Mouse (Mus musculus) embryo, embryonic 9.5 days (tissue): ENCODE results near the gene Zbtb34.

ENCODE experiments used
- DNase-seq: peaks from one replicate; pipeline ENCODE4 v3.0.0-alpha.2; 2017; ENCODE audit errors: extremely low spot score

The Zbtb34 gene

DNA sequence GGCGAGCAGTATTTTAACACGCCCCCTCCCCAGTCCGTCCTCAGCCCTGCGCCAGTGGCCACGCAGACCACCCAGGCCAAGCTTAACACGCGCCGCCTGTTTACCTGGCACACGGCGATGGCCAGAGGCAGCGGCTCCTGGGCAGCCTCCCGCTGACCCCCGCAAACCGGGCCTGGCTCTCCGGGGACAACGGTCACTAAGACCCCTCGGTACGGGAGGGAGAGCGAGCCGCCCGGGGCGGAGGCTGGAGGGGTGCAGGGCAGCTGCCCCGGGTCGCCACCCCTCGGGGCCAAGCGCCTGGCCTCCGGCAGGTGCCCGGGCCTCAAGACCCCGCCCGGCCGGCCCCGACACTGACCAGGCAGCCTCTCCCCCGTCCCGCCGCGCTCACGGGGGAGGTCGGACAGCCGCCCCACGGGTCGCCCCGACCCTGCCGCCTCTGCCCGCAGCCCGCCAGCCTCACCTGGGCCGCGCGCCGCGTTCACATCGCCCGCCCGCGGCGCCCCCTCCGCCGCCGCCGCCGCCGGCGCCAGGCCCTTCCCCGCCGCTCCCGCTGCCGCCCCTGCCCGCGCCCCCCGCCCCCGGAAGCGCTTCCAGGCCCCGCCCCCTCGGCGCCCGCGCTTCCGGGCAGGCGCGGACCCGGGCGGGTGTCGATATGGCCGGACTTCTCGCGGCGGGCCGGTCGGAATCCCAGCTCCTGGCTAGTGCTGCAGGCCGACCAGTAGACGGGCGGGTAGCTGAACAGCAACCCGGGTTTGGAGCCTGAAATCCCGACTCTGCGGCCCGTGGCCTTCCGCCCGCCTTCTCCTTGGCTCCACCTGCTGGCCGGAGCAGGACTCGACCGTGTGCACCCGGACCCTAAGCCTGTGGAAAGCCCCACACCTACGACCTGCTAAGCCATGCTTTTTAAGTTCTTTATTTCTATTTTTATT is at the start of gene Zbtb34:
Gene Zbtb34 (minus strand): TSS at position 554 of the 929 bp plus-strand sequence.
- peak; percentile 79 for DNase-seq

DNA sequence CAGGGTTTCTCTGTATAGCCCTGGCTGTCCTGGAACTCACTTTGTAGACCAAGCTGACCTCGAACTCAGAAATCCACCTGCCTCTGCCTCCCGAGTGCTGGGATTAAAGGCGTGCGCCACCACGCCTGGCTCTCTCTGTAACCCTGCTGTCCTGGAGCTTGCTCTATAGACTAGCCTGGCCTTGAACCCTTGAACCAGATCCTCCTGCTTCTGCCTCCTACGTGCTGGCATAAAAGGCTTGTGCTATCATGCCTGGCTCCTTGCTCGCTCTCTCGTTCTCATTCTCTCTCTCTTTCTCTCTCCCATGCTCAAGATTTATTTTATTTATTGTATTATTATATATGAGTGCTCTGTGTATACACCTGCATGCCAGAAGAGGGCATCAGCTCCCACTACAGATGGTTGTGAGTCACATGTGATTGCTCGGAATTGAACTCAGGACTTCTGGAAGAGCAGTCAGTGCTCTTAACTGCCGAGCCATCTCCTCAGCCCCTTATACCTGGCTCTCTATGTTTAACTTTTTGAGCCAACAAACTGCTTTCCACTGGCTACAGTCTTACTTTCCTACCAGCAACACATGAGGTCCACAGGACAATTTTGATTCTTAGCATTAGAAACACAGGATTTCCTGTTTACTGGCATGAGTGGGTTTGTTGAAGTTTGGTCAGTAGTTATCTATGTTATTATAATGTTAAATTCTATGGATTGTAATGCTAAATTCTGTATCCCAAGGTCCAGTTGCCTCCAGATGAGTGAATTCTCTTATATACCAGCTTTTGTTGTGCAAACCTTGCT is 47.0 kb upstream of the Zbtb34 start:
- no peak for DNase-seq

DNA sequence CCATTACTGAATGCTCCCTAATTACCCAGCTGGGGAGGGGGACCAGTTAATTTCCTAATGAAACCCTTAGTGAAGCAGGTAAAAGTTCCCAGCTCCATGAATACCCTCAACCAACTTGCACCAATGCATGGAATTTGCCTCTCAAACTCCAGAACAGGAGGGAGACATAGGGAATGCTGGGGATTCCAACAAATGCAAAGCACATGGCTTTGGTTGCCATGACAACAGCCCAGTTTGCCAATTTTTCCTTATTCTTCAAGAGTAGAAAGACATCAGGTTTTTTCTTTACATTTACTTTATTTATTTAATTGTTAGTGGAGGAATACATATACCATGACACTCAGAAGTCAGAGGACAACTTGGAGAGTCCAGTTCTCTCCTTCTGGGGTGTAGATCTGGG is 44.8 kb upstream of the Zbtb34 start:
- DNase-seq: no peak

DNA sequence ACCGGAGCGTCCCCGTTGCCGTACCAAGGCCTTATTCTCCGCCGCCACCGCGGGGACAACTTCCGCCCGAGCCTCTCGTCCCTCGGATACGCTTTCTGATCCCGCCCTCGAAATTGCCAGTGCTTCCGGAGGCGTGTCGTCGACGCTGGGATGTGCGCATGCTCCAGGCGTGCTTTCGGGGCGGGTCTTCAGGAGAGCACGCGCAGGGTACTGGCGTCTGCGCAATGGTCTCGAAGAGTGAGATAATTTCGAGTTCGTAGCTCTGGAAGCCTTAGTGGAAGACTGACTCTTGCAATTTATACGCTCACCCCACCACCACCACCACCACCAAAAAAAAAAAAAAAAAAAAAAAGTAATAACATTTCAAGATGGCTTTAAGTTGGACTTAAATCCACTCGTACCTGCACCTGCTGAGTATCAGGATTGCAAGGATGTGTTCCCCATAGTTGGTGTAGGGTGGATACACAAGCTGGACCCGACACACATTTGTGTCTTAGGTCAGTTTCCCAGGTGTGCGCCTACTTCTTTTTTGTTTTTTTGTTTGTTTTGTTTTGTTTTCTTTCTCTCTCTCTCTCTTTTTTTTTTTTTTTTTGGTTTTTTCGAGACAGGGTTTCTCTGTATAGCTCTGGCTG is 37.5 kb upstream of the Zbtb34 start, which contains the start of gene Zbtb43:
Gene Zbtb43 (minus strand): TSS at position 94 of the 632 bp plus-strand sequence.
- peak; percentile 97 for DNase-seq

GRCm38 (mm10) chr2:33467546-33468465 is 36.7 kb upstream of the Zbtb34 start:
- no peak for DNase-seq

DNA sequence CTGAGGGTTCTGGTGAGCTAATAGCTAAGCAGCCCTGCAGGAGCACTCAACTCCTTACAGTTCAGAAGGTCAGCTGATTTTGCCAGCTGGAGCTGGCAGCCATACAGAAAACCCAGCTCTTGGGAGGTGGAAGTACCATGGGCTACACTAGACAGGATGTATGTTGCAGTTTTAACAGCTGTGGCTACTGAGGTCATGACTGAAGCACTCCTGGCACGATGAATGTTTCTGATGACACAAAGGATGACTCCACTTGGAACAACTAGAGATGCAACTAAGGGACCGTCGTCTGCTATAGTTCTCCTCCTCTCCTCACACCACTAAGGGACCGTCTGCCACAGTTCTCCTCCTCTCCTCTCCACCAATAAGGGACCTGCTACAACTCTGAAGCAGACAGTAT is 34.8 kb upstream of the Zbtb34 start:
- DNase-seq: no peak

DNA sequence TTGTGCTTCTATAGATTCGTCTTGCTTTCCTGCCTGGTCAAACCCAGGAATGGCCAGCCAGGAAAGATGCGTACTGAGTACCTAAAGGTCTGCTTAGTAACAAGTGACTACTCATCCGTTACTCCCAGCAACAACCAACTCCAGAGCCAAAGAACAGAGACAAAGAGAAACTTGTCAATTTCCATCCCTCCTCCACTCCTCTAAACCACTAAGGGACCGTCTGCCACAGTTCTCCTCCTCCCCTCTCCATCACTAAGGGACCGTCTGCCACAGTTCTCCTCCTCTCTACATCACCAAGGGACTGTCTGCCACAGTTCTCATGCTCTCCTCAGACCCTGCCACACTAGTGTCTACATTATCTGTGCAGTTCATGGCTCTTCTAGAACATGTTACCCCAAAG is 34.1 kb upstream of the Zbtb34 start:
- no peak for DNase-seq

GRCm38 (mm10) chr2:33462066-33462465 is 30.9 kb upstream of the Zbtb34 start:
- no peak for DNase-seq

- DNase-seq: no peak
Measured at GRCm38 (mm10) chr2:33461066-33461465, 29.9 kb upstream of the Zbtb34 start.

DNA sequence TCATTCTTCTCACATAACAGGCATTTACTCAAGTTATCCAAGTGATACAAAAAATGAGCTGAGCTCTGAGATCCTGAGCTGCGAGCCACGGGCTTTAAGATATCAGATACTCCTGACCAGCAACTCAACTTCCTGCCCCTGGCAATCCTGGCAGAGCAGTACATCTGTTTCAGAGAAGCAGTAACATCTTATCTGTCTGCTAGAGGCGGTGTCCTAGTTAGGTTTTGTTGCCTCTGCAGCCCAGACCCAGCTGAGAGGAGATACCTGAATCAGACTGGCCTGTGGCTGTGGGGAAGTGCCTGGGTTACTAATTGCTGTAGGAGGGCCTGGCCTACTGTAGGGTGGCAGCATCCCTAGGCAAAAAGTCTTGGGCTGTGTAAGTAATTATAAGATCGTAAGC is 28.5 kb upstream of the Zbtb34 start:
- no peak for DNase-seq

DNA sequence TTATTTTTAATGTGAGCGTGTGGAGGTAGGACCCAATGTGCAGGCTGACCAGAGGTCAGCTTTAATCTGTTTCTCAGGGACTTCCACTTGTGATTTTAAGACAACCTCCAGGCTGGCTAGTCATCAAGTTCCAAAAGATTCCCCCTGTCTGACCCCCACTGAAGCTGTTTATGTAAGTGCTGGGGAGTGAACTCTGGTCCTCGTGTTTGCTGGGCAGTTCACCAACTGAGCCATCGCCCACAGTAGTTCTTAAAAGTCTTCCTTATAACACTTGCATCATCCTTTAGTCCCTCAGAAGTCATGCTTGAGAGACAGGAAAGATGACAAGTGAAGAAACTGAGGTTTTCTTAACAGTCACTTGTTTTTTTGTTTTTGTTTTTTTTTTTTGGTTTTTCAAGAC is 25.6 kb upstream of the Zbtb34 start:
- DNase-seq: no peak

DNA sequence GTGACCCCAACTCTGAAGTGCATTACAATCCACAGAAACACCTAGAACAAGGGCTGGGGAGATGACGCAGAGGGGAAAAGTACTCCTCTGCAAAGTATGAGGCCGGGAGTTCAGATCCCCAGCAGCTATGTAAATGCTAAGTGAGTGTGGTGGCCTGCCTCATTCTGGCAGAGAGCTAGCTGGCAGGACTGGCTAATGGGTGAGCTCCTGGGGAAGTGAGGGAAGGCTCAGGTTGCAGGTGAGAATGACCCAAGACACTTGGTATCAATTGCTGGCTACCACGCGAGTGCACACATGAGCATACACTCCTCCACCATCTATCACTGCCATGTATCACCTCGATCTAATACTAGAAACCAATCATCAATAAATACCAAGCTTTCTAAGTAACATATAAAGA is 25.1 kb upstream of the Zbtb34 start:
- no peak for DNase-seq

GRCm38 (mm10) chr2:33455350-33455749 is 24.2 kb upstream of the Zbtb34 start:
- no peak for DNase-seq

DNA sequence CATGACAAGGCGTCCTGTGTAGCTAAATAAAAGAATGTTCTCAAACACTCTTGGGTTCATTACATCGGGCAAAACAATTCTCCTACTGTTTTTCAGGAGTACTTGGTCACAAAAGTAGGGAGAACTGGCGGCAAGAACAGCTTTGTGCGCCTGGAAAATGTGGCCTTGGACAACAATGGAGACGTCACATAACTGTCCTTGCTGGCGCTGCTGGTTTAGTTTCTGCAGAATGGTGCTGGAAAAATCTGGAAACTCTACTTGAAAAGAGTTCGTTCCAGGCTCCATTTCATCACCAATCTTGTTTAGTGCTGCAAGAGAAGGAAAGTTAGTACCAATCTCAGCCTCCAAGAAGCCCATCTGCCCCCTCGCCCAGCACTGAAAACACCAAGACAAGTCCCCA is 23.7 kb upstream of the Zbtb34 start:
- no peak for DNase-seq

DNA sequence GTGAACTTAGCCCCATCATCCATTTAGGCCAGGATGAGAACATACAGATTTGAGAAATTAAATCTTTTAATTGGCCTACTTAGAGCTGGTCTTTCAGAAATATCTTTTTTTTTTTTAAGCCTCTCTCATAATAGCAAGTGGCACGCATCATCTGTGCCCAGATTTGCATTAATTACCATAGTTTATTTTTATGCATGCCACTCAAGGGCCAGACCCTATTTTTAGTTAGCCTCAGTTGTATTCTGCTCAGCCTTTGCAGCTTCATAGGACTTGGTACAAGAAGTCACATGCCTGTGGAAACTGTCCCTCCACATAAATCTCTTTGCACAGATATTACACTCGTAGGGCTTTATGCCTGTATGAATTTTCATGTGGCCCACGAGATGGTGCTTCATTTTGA is 22.4 kb upstream of the Zbtb34 start:
- DNase-seq: no peak

- no peak for DNase-seq
Measured at GRCm38 (mm10) chr2:33452721-33453120, 21.6 kb upstream of the Zbtb34 start.

- DNase-seq: no peak
Measured at GRCm38 (mm10) chr2:33452140-33452539, 21.0 kb upstream of the Zbtb34 start.

DNA sequence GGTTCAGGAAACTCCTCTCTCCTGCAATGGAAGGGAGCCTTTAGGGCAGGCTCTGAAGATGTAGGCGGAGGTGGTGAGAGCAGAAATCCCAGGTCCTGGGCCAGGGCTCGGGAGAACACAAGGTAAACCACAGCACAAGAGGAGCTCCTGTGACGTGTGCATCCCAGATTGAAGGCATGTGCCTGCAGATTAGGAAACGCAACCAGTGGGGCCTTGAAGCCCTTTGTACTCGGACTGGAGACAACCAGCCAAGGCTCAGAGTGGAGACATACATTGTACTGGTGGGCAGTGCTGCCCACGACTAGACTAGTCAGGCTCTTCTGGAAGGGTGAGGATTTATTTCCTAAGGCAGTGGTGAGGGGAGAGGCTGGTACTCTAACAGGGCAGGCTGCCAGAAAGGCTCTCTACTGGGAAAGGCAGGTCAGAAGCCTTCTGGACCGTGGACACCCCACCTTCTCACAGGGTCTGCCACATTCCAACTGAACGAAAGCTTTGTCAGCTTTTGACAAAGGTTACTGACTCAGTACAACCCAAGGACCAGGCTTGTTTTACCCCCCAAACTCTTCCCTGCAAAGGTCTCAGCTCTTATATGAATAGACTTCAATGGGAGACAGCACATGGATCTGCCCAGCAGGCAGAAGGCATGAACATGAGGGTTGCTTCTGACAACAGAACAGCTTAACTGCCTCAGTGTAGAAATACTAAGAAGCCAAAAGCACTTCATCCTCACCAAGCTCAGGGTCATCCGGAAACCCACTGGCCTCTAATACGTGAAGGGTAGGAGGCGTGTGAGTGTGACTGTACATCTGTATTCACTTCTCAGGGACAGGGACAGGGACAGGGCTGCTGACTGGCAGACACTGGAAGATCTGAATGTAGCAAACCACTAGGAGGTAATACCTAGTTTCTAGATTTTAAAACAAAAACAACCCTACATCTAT is 20.2 kb upstream of the Zbtb34 start:
- no peak for DNase-seq

- DNase-seq: no peak
Measured at GRCm38 (mm10) chr2:33449119-33449873, 18.2 kb upstream of the Zbtb34 start.
